Mouse (Mus musculus) inflammation-experienced regulatory T-cells, adult 6 months (primary cell): ENCODE data around the gene Crb3. TPM values are rescaled to one million over a fixed set of nuclear protein-coding genes. Genes with fewer than 3 reads are reported as not detected.
A peak's percentile ranks its signal among the peaks of the same experiment; 100 is the strongest.

Source experiments
- ATAC-seq: one replicate; pipeline ENCODE4 v1.8.0; 2017
- polyA plus RNA-seq, 3 experiments: library from polyadenylated mRNA; unstranded; fragments of 100-300 nt; shearing (Covaris generic); gene quantifications; one replicate each; pipeline ENCODE4 v1.2.1; 2017

Gene Crb3
- polyA plus RNA-seq, 3 experiments from 2014 or later = 0.94 to 2.4 (median 0.99) TPM

GRCm38 (mm10) chr17:57062548-57062947 is 3.6 kb downstream of the Crb3 start:
- no peak for ATAC-seq

GRCm38 (mm10) chr17:57063031-57063430 is 4.1 kb downstream of the Crb3 start:
- no peak for ATAC-seq

- no peak for ATAC-seq
Observed at GRCm38 (mm10) chr17:57066908-57067307, 8.0 kb downstream of the Crb3 start.

- no peak for ATAC-seq
Observed at GRCm38 (mm10) chr17:57070272-57070671, 11.4 kb downstream of the Crb3 start.

- ATAC-seq = no peak
Observed at GRCm38 (mm10) chr17:57070699-57071098, 11.8 kb downstream of the Crb3 start.

- no peak for ATAC-seq
Observed at GRCm38 (mm10) chr17:57076916-57077315, 18.0 kb downstream of the Crb3 start.

- peak; percentile 96 for ATAC-seq
Observed at GRCm38 (mm10) chr17:57078336-57078735, 19.4 kb downstream of the Crb3 start, which contains the start of gene Dennd1c. Gene Dennd1c, minus strand, starts transcription at chr17:57078514.

- ATAC-seq = no peak
Observed at GRCm38 (mm10) chr17:57079919-57080318, 21.0 kb downstream of the Crb3 start.

- no peak for ATAC-seq
Observed at GRCm38 (mm10) chr17:57081234-57081842, 22.4 kb downstream of the Crb3 start.

- ATAC-seq = no peak
Observed at GRCm38 (mm10) chr17:57082481-57082880, 23.6 kb downstream of the Crb3 start.

GRCm38 (mm10) chr17:57085970-57086757 is 27.3 kb downstream of the Crb3 start:
- ATAC-seq = no peak

- ATAC-seq = no peak
Observed at GRCm38 (mm10) chr17:57087049-57087832, 28.3 kb downstream of the Crb3 start, which contains the start of gene Tubb4a. Gene Tubb4a, minus strand, starts transcription at chr17:57087782.

GRCm38 (mm10) chr17:57094222-57094621 is 35.3 kb downstream of the Crb3 start:
- ATAC-seq = no peak

- peak; percentile 47 for ATAC-seq
Observed at GRCm38 (mm10) chr17:57095855-57096622, 37.1 kb downstream of the Crb3 start.

GRCm38 (mm10) chr17:57096623-57096920 is 37.7 kb downstream of the Crb3 start:
- ATAC-seq = peak; percentile 87

- ATAC-seq = peak; percentile 25
Observed at GRCm38 (mm10) chr17:57098321-57098720, 39.4 kb downstream of the Crb3 start.

GRCm38 (mm10) chr17:57099629-57100325 is 40.9 kb downstream of the Crb3 start:
- no peak for ATAC-seq

- no peak for ATAC-seq
Observed at GRCm38 (mm10) chr17:57102276-57102675, 43.4 kb downstream of the Crb3 start.

GRCm38 (mm10) chr17:57104496-57104895 is 45.6 kb downstream of the Crb3 start:
- no peak for ATAC-seq

GRCm38 (mm10) chr17:57105181-57106034 is 46.5 kb downstream of the Crb3 start, which contains the start of gene Tnfsf9:
Gene Tnfsf9, plus strand, starts transcription at chr17:57105325.
- peak; percentile 56 for ATAC-seq

- ATAC-seq = peak; percentile 10
Observed at GRCm38 (mm10) chr17:57106035-57106368, 47.1 kb downstream of the Crb3 start.
